Mouse (Mus musculus): ENCODE data around the gene Map3k13. TPM values are rescaled to one million over a fixed set of nuclear protein-coding genes. Genes with fewer than 3 reads are reported as not detected.
A peak's percentile ranks its signal among the peaks of the same experiment; 100 is the strongest.

Map3k13 gene
- total RNA-seq, 2 experiments from 2014 or later, result 14.7 to 16.0 TPM

DNA sequence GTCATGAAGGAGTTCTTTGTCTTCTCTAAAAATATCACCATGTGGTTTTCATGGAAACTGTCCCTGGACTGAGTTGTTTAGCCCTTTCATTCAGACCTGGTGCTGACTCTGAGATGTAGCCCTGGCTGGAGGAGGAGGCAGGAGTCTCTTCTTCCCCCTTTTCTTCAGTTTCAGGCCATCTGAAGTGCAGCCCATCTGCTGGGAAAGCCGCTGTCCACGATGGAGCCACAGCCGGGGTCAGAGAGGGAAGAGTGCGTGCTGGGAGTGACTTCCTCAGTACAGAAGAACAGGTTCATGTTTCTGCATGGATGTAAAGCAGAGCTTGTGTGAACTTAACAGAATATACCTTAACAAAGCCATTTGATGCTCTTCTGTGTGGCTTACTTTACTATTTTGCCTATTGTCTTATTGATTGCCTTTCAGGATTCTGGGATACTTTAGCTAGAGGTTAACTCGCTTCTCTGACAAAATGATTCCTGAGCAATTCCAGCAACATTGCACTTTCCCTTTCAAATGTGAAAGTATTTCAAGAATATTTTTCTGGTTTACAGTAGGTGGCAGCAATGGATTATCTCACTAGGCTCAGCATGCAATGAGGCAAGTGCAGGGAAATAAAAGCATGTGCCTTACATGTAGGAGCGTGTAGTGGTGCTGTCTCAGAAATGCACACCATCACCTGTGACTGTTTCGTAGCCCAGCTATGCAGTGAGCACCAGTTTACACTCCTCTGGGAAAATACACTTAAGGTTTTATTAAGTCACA lies 42.3 kb downstream of the Map3k13 start:
- DNase-seq (ENCODE audit: low spot score in 2 of 2), result peak; percentile 24 to 55
- intact Hi-C loops (cut with DNase I), result loop anchor here (5.0 to 10.0 kb wide), 4 partner anchors 171 to 398 kb away; partner anchors contain the start of gene Senp2

GRCm38 (mm10) chr16:21837694-21838093 lies 43.5 kb downstream of the Map3k13 start:
- DNase-seq (ENCODE audit: low spot score in 2 of 2), result no peak
- intact Hi-C loops (cut with DNase I), result loop anchor here (5.0 to 10.0 kb wide), 4 partner anchors 170 to 397 kb away; partner anchors contain the start of gene Senp2

GRCm38 (mm10) chr16:21845800-21846671 lies 51.9 kb downstream of the Map3k13 start:
- intact Hi-C loops (cut with DNase I), result no loop called here
- peak; percentile 69 to 95 for DNase-seq (ENCODE audit: low spot score in 2 of 2)

DNA sequence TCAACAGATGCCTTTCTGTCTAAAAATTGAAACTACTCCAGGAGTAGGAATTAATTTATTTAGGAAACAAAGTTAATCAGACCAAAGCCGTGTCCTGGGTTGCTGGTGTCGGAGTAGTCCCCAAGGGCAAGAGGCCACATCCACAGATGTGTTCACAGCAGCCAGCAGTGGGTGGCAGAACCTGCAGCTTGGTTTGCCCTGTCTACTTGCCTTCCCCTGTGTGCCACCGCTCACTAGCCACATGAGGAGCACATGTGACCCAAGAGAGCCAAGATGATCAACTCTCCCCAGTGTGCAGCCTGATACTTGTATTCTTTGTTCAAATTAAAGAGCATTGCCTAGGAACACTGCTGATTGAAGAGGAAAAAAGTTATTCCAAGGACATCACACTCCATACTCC lies 54.3 kb downstream of the Map3k13 start:
- DNase-seq (ENCODE audit: low spot score in 2 of 2), result no peak
- intact Hi-C loops (cut with DNase I), result no loop called here

GRCm38 (mm10) chr16:21848847-21849246 lies 54.7 kb downstream of the Map3k13 start:
- DNase-seq (ENCODE audit: low spot score in 2 of 2), result no peak
- intact Hi-C loops (cut with DNase I), result no loop called here

DNA sequence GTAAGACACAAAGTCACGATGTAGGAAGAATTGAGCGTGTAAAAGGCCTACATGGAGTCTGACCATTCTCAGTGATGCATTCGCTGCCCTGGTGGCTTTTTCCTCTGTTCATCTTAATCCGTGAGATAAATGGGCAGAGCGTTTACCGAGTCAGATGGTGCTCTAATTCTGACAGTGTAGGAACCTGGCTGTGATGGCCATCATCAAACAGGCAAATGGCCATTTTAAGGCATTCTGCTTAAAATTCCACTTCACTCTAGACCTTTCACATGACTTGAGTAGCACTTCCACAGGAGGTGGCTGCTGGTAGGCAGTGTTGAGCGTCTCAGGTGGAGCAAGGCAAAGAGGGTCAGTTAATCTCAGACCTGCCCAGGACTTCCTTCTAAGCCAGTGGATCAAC lies 58.2 kb downstream of the Map3k13 start:
- DNase-seq (ENCODE audit: low spot score in 2 of 2), result no peak
- intact Hi-C loops (cut with DNase I), result no loop called here

DNA sequence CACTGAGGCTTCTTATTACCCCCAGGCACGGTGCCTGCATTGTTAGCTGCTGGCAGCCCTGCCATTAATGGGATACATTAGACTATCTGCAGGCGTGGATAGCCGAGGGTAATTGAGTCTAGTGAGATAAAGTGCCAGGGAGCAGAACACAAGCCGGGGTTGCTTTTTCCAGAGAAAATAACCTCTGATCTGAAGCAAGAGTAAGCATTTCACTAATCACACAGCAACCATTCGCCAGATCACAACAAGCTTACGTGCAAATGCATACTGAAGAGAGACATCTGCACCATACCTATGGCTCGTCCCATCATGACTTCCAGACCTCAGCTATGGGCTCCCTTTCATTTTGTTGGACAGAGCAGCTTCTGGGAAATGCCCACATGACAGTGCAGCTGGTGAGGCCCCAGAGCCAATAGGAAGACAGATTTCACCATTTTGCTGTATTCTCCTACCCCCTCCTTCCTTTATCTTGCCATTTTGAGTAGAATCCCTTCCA lies 59.3 kb downstream of the Map3k13 start:
- DNase-seq (ENCODE audit: low spot score in 2 of 2), result no peak
- intact Hi-C loops (cut with DNase I), result no loop called here

DNA sequence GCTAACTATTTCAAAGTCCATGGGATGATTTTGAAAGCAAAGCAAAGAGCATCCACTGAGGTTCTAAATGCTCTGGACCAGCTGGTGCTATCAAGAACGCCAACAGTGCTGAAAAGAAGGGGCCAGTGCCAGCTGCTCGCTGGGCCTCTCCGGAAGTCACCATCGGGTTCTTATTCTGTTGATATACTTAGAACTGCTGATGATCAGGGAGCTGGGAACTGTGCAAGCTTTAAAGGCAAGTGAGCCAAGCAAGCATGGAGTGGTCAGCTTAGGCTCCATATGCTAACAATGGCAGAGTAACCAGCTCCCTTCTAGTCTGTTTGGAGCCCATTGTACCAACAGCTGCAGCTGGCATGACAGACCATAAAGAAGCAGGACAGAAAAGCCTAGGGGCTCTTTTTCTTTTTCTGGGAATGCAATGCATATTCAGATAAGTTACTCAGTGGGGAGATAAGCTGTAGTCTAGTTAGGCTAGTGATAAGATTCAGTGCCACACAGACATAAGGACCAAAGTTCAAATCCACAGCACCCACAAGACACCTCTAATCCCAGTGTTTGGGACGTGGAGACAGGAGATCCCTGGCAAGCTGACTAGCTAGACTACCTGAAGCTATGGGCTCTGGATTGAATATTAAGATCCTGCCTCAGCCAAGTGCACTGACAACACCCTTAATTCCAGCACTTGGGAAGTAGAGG lies 60.6 kb downstream of the Map3k13 start:
- DNase-seq (ENCODE audit: low spot score in 2 of 2), result peak; percentile 18 to 37

GRCm38 (mm10) chr16:21856134-21856533 lies 62.0 kb downstream of the Map3k13 start:
- DNase-seq (ENCODE audit: low spot score in 2 of 2), result peak in 1 of 2 experiments; percentile 67
- intact Hi-C loops (cut with DNase I), result no loop called here

More for the DNA sequence above, 60.6 kb downstream of the Map3k13 start:
- intact Hi-C loops (cut with DNase I), result no loop called here

DNA sequence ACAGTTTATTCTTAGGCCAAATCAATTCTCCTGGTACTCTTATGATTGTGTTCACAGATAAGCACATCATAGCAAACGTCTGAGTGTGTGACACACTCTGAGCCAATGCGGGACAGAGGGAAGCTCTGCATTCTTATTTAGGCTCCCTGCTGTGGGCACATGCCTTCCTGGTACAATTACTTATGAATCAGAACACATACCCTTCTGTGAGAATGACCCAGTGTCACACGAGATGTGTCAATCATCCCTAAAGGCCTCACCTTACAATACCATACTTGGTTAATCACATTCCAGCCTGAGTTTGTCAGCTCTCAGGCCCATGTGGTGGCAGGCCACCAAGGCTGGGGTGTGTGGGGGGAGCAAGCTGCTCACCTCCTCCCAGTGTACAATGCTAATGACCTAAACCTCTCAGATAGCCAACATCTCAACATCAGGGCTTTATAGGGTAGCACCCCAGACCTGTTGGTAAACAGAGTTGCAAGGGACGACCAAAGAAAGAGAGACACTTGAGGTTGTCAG lies 63.0 kb downstream of the Map3k13 start:
- intact Hi-C loops (cut with DNase I), result no loop called here
- DNase-seq (ENCODE audit: low spot score in 2 of 2), result no peak

- intact Hi-C loops (cut with DNase I), result no loop called here
- no peak for DNase-seq (ENCODE audit: low spot score in 2 of 2)
Observed at GRCm38 (mm10) chr16:21858163-21858562, 64.0 kb downstream of the Map3k13 start.

DNA sequence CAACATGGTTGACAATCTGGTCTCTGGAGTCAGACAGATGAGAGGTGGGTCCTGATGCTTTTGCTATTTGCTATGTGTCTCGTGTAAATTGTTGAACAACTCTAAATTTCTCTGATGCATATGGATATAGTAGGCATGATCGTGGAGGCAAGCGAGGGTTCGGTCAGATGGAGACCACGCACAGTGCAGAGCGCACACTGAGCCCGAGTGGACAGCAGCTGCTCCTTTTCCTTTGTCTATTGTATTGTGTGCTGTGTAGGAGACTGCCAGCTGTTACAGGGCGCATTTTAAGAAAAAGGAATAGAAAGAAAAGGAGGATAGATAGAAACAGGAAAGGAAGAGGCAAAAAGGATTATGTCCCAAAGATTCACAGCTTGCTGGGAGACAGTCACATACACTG lies 64.7 kb downstream of the Map3k13 start:
- no peak for DNase-seq (ENCODE audit: low spot score in 2 of 2)
- intact Hi-C loops (cut with DNase I), result no loop called here

GRCm38 (mm10) chr16:21862448-21862847 lies 68.3 kb downstream of the Map3k13 start:
- intact Hi-C loops (cut with DNase I), result no loop called here
- DNase-seq (ENCODE audit: low spot score in 2 of 2), result no peak

DNA sequence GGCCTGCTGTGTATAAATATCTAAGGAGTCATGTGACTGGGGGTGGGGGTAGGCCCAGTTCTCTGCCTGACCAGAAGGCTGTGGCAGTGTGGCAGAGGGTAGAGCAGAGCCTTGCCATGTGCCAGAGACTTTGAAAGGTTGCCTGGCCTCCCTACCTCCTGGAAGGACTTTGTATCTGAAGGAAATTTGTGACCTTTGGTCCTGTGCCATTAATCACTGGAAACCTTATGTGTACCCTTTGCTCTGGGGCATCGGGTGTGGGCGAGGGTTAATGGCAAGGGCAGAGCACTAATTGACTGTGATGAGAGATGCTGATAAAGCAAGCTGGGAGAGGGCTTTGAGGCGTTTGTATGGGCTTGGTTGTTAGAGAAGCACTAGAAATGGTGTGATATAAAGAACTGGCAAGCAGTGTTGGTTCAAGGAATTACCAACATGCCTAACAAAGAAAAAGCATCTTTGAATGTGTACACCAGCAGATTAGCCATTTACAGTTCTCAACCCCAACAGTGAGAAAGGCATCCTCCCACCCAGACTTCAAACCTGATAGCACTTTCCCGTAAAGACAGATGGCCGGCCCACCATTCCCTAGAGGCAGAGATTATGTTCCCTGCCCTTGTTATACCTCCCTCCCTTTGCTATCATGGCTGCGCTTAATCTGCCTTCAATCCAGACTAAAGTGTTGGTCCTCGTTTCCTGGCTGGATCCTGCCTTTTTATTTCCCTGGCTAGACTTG lies 71.3 kb downstream of the Map3k13 start:
- intact Hi-C loops (cut with DNase I), result no loop called here
- DNase-seq (ENCODE audit: low spot score in 2 of 2), result no peak

DNA sequence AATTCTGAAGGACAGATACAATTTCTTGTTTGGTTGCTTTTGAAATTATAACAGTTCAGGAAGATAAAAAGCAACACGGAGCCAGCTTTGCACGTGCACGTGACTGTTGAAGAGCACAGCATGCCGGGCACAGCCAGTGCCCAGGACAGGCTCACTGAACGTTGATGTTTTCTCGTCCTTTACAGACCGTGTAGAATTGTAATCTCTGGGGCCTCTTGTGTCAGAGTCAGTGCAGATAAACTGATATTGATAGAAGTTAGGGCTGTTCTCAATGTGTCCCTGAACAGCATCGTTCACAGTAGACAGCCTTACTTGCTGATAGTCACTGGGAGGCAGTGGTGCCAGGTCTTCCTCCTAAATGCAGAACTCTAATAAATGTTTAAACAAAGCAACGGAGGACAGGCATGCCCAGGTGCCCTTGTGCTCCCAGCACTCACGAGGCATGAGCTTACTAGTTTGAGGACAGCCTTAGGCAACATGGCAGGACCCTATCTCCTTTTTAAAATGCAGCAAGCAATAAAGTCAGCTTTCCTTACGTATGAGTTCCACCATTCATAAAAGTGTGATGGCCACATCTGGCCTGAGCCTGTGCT lies 71.9 kb downstream of the Map3k13 start:
- no peak for DNase-seq (ENCODE audit: low spot score in 2 of 2)
- intact Hi-C loops (cut with DNase I), result no loop called here

DNA sequence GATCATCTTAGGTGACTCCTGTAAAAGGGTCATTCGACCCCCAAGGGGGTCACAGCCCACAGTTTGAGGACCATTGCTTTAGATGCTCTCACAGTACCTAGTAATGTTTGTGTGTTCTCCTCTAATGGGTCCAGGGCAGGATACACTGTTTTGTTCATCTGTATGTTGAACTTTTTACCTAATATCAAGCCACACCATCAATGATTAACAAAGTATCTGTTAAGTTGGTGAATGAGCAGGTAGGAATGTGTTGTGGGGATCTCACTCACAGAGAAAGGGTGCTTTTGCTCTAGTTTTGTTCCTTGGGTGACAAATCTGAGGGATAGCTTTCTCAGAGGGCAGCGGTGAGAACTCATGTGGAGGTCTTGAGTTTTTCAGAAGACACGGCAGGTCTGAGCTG lies 73.6 kb downstream of the Map3k13 start:
- DNase-seq (ENCODE audit: low spot score in 2 of 2), result no peak
- intact Hi-C loops (cut with DNase I), result no loop called here

- intact Hi-C loops (cut with DNase I), result no loop called here
- no peak for DNase-seq (ENCODE audit: low spot score in 2 of 2)
Observed at GRCm38 (mm10) chr16:21868651-21869050, 74.5 kb downstream of the Map3k13 start.

DNA sequence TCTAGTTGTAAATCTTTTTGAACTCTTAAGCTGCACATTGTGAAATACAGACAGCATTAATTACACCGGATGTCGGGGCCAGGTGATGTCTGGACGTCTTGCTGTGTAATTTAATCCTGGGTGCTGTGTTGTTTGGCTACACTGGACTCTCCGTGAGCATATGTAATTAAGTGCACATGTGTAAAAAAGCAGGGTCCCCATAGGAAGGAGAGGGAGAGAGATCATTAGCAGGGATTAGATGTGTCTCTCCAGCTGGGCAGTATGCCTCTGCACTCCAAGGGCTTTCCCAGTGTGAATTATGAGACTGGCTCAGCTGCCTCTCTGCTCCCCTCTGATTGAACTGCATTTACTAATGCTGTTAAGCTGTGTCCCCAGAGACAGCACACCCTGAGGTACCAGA lies 75.7 kb downstream of the Map3k13 start:
- DNase-seq (ENCODE audit: low spot score in 2 of 2), result no peak

GRCm38 (mm10) chr16:21877735-21878134 lies 83.6 kb downstream of the Map3k13 start:
- intact Hi-C loops (cut with DNase I), result no loop called here
- no peak for DNase-seq (ENCODE audit: low spot score in 2 of 2)

More for the DNA sequence above, 75.7 kb downstream of the Map3k13 start:
- intact Hi-C loops (cut with DNase I), result no loop called here

Measured in left cerebral cortex, postnatal 25 days (tissue).